Comparison of ENCODE assay signal across 18 mouse cellular contexts in the genomic region with DNA sequence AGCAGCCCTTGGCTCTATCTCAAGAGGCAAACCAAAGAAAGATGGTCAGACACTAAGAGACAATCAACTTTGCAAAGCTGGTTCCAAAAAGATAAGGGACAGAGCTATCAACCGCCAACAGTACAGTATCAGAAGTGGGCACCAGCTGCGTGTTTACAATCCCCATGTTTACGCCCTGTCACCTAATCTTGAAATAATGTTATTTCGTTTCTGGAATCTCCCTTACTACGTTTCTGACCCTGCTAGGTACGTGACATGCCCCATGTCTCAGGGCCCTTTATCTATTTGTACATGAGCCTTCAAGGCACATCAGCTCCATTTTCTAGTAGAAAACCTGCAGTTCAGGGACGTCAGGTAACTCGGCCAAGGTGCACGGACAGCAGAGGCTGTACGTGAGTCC. TPM values are rescaled to one million over a fixed set of nuclear protein-coding genes. Genes with fewer than 3 reads are reported as not detected.
A peak's percentile ranks its signal among the peaks of the same experiment; 100 is the strongest.
DNase-seq lines count a peak whose midpoint lies in the region; ATAC-seq and TF ChIP-seq lines count a peak whose summit lies in the region.
"Had no signal": no experiment of that assay in that cellular context is flagged by ENCODE, and none has a peak within 500 bp of the region (broad histone marks: within the 10 kb centered on the region; RNA-seq: fewer than 3 reads in every experiment).

No protein-coding gene starts in this region.

- H3K4me3 ChIP-seq in heart, embryonic 13.5 days: no peak overlapping the region
- H3K4me3 ChIP-seq in erythroblast, embryonic 14.5 days (replicated peaks): peak overlapping the region; percentile 54
- no peak overlapping the region for H3K4me3 ChIP-seq in layer of hippocampus, adult 2 months
- H3K4me3 ChIP-seq: embryonic facial prominence, embryonic 12.5 days; midbrain, embryonic 13.5 days had no signal

- no peak for DNase-seq in heart, postnatal 25 days (ENCODE audit: low spot score)
- DNase-seq in MEL-GATA-1-ER (ENCODE audit: extremely low read depth, low read depth): peak; percentile 93
- no peak for DNase-seq in frontal cortex, postnatal 36 days (ENCODE audit: low spot score in 2 of 2)
- no peak for DNase-seq in layer of hippocampus, adult 8-10 months (ENCODE audit: low spot score in 2 of 2)
- no peak for DNase-seq in layer of hippocampus, adult 2 months (ENCODE audit: low spot score in 2 of 2)
- DNase-seq: cerebellum, adult 9-11 months; kidney, adult 11 months; lung, adult 18-20 months had no signal

- TF ChIP-seq CTCF in layer of hippocampus, adult 2 months (conservative IDR thresholded peaks at IDR 0.05): no peak

- H3K9ac ChIP-seq in heart, embryonic 13.5 days: no peak overlapping the region
- H3K9ac ChIP-seq: embryonic facial prominence, embryonic 12.5 days; midbrain, embryonic 13.5 days had no signal

- WGBS in heart, embryonic 13.5 days: 51% methylated on average over 10 of the region's 10 CpGs

- intact Hi-C loops in heart, postnatal 25 days (cut with DNase I): no loop called here

- peak overlapping the region; percentile 17; the same call in 1 of the 2 replicates for H3K4me2 ChIP-seq in heart, embryonic 13.5 days
- H3K4me2 ChIP-seq: embryonic facial prominence, embryonic 12.5 days; midbrain, embryonic 13.5 days had no signal

- no peaks in the 10 kb centered on the region for H3K9me3 ChIP-seq in heart, embryonic 13.5 days
- H3K9me3 ChIP-seq in erythroblast, embryonic 14.5 days (ENCODE audit: control insufficient read depth, low read length): no peaks in the 10 kb centered on the region
- H3K9me3 ChIP-seq: embryonic facial prominence, embryonic 12.5 days; midbrain, embryonic 13.5 days had no signal

- H3K4me1 ChIP-seq in heart, embryonic 13.5 days: peaks cover 14% of the 10 kb centered on the region
- peaks cover 89% of the 10 kb centered on the region for H3K4me1 ChIP-seq in erythroblast, embryonic 14.5 days (ENCODE audit: control insufficient read depth)
- H3K4me1 ChIP-seq: embryonic facial prominence, embryonic 12.5 days; midbrain, embryonic 13.5 days had no signal

- H3K27ac ChIP-seq in heart, embryonic 13.5 days (replicated peaks): peak overlapping the region; percentile 49
- H3K27ac ChIP-seq in layer of hippocampus, adult 2 months: no peak overlapping the region
- H3K27ac ChIP-seq: embryonic facial prominence, embryonic 12.5 days; midbrain, embryonic 13.5 days had no signal

- ATAC-seq in heart, embryonic 13.5 days (ENCODE audit: extremely low read depth, insufficient number of reproducible peaks, low FRiP score, low TSS enrichment): peak; percentile 33; the same call in 1 of the 2 replicates
- 0 out of 2 replicates have a peak, but pooled peaks have one; percentile 5 for ATAC-seq in megakaryocyte, adult 5-6 weeks (ENCODE audit: poor library complexity, severe bottlenecking)
- ATAC-seq: midbrain, embryonic 13.5 days had no signal

- H3K36me3 ChIP-seq in heart, embryonic 13.5 days: no peaks in the 10 kb centered on the region
- H3K36me3 ChIP-seq in erythroblast, embryonic 14.5 days (ENCODE audit: control insufficient read depth): peaks cover 40% of the 10 kb centered on the region
- H3K36me3 ChIP-seq: embryonic facial prominence, embryonic 12.5 days; midbrain, embryonic 13.5 days had no signal

- no peaks in the 10 kb centered on the region for H3K27me3 ChIP-seq in heart, embryonic 13.5 days (replicated peaks)
- peaks cover 5% of the 10 kb centered on the region for H3K27me3 ChIP-seq in erythroblast, embryonic 14.5 days (ENCODE audit: control insufficient read depth)
- H3K27me3 ChIP-seq: embryonic facial prominence, embryonic 12.5 days had no signal

RNA-seq across cellular contexts. Expression of a gene that starts 4.1 kb away (rescaled TPM):
- 0.20 and 1.3 TPM in 2 replicates for polyA plus RNA-seq in heart, embryonic 13.5 days (2015; fragmentation: Nextera tagmentation; extraction: Ambion mirVana)
- not detected for total RNA-seq in heart, postnatal 25 days (2021)
- 0.03 TPM in 1 of 2 replicates, not detected in the other for polyA plus RNA-seq in erythroblast, embryonic 14.5 days (2012)
- total RNA-seq in megakaryocyte, adult 5-6 weeks (2015): not detected in 2 replicates
- not detected in 2 replicates for total RNA-seq in megakaryocyte, adult 5-6 weeks (2017)
- under 1 TPM in 1 of 4 experiments, not detected in 3; 0.61 TPM for total RNA-seq in layer of hippocampus, adult 8-10 months (2022)
- total RNA-seq in layer of hippocampus, adult 2 months (2021): not detected
- total RNA-seq: layer of hippocampus, adult 18-20 months; left cerebral cortex, postnatal 10 days had no signal

RNA-seq across cellular contexts. Expression of a gene that starts 10.3 kb away (rescaled TPM):
- polyA plus RNA-seq in heart, embryonic 13.5 days (2015; fragmentation: Nextera tagmentation; extraction: Ambion mirVana): 29.4 and 30.3 TPM in 2 replicates
- total RNA-seq in heart, postnatal 25 days (2021): 1 to 10 TPM; 4.7 to 6.2 TPM
- polyA plus RNA-seq in erythroblast, embryonic 14.5 days (2012): 10.5 and 12.6 TPM in 2 replicates
- 16.3 and 20.9 TPM in 2 replicates for total RNA-seq in megakaryocyte, adult 5-6 weeks (2015)
- total RNA-seq in megakaryocyte, adult 5-6 weeks (2017): 21.8 and 23.1 TPM in 2 replicates
- total RNA-seq in layer of hippocampus, adult 8-10 months (2022): 10 to 100 TPM; 64.2 to 82.5 (median 74.0) TPM
- 10 to 100 TPM; 74.0 to 76.7 TPM for total RNA-seq in layer of hippocampus, adult 2 months (2021)

RNA-seq across cellular contexts. Expression of a gene that starts 49.2 kb away (rescaled TPM):
- polyA plus RNA-seq in heart, embryonic 13.5 days (2015; fragmentation: Nextera tagmentation; extraction: Ambion mirVana): 74.7 and 76.3 TPM in 2 replicates
- 10 to 100 TPM; 18.5 to 21.3 TPM for total RNA-seq in heart, postnatal 25 days (2021)
- polyA plus RNA-seq in erythroblast, embryonic 14.5 days (2012): 0.19 and 0.27 TPM in 2 replicates
- total RNA-seq in megakaryocyte, adult 5-6 weeks (2015): 136 and 146 TPM in 2 replicates
- total RNA-seq in megakaryocyte, adult 5-6 weeks (2017): 154 and 160 TPM in 2 replicates
- 10 to 100 TPM; 27.5 to 31.1 (median 30.1) TPM for total RNA-seq in layer of hippocampus, adult 8-10 months (2022)
- 10 to 100 TPM; 28.0 to 28.4 TPM for total RNA-seq in layer of hippocampus, adult 2 months (2021)

RNA-seq across cellular contexts. Expression of a gene that starts 52.0 kb away (rescaled TPM):
- polyA plus RNA-seq in heart, embryonic 13.5 days (2015; fragmentation: Nextera tagmentation; extraction: Ambion mirVana): 15.2 and 16.4 TPM in 2 replicates
- 10 to 100 TPM; 10.9 TPM for total RNA-seq in heart, postnatal 25 days (2021)
- polyA plus RNA-seq in erythroblast, embryonic 14.5 days (2012): 0.02 and 0.07 TPM in 2 replicates
- 8.0 and 10.1 TPM in 2 replicates for total RNA-seq in megakaryocyte, adult 5-6 weeks (2015)
- 6.5 and 12.1 TPM in 2 replicates for total RNA-seq in megakaryocyte, adult 5-6 weeks (2017)
- total RNA-seq in layer of hippocampus, adult 8-10 months (2022): 10 to 100 TPM; 11.1 to 14.4 (median 13.4) TPM
- 10 to 100 TPM; 11.5 to 12.3 TPM for total RNA-seq in layer of hippocampus, adult 2 months (2021)

RNA-seq across cellular contexts. Expression of a gene that starts 58.0 kb away (rescaled TPM):
- polyA plus RNA-seq in heart, embryonic 13.5 days (2015; fragmentation: Nextera tagmentation; extraction: Ambion mirVana): 0.14 TPM in 1 of 2 replicates, not detected in the other
- total RNA-seq in heart, postnatal 25 days (2021): not detected
- polyA plus RNA-seq in erythroblast, embryonic 14.5 days (2012): not detected in 2 replicates
- not detected in 2 replicates for total RNA-seq in megakaryocyte, adult 5-6 weeks (2015)
- not detected in 2 replicates for total RNA-seq in megakaryocyte, adult 5-6 weeks (2017)
- total RNA-seq in layer of hippocampus, adult 8-10 months (2022): 10 to 100 TPM; 15.8 to 17.2 (median 17.0) TPM
- total RNA-seq in layer of hippocampus, adult 2 months (2021): 10 to 100 TPM; 17.3 to 18.0 TPM
- total RNA-seq: granulocyte monocyte progenitor cell, adult 5-6 weeks; hematopoietic stem cell, adult 5-6 weeks had no signal
- polyA plus RNA-seq: spleen, adult 2 months had no signal

Comparison
In these comparisons a context has a peak if more than half of its experiments do, and no peak if none do; other contexts are left out.
1. RNA of a gene that starts 49.2 kb away (total RNA-seq): 136 to 160 TPM in megakaryocyte, adult 5-6 weeks; 27.5 to 31.1 TPM in layer of hippocampus, adult 8-10 months, 28.0 to 28.4 TPM in layer of hippocampus, adult 2 months and 18.5 to 21.3 TPM in heart, postnatal 25 days; every median in the first group is over 4 times any median in the second.